8 mouse cellular contexts compared by ENCODE assay signal in genomic region chr2:73657151-73657550, GRCm38 (mm10).
DNase-seq lines count a peak whose midpoint lies in the region; ATAC-seq and TF ChIP-seq lines count a peak whose summit lies in the region.

No protein-coding gene starts in this region.

- no peaks in the 10 kb centered on the region for H3K9me3 ChIP-seq in embryonic facial prominence, embryonic 14.5 days (ENCODE audit: control insufficient read depth, low read length)
- no peaks in the 10 kb centered on the region for H3K9me3 ChIP-seq in forebrain, postnatal 0 days (ENCODE audit: low read length)

- no peak overlapping the region for H3K4me2 ChIP-seq in embryonic facial prominence, embryonic 14.5 days (ENCODE audit: low read depth, low read length)
- H3K4me2 ChIP-seq in forebrain, postnatal 0 days (ENCODE audit: low read depth): no peak overlapping the region

- no peaks in the 10 kb centered on the region for H3K36me3 ChIP-seq in embryonic facial prominence, embryonic 14.5 days (ENCODE audit: control insufficient read depth, insufficient read depth, low read length)
- H3K36me3 ChIP-seq in kidney, adult 2 months (ENCODE audit: control insufficient read depth, insufficient read depth, low read length): no peaks in the 10 kb centered on the region
- no peaks in the 10 kb centered on the region for H3K36me3 ChIP-seq in forebrain, postnatal 0 days (ENCODE audit: insufficient read depth)

- H3K27ac ChIP-seq in embryonic facial prominence, embryonic 14.5 days (replicated peaks; ENCODE audit: low read depth, low read length): no peak overlapping the region
- H3K27ac ChIP-seq in kidney, adult 2 months (ENCODE audit: insufficient read depth, low read depth, low read length): no peak overlapping the region
- no peak overlapping the region for H3K27ac ChIP-seq in forebrain, postnatal 0 days (ENCODE audit: low read depth, low read length)

- H3K4me1 ChIP-seq in embryonic facial prominence, embryonic 14.5 days (ENCODE audit: control insufficient read depth, insufficient read depth, low read length): no peaks in the 10 kb centered on the region
- peaks cover 2% of the 10 kb centered on the region; the same call in 1 of the 2 replicates for H3K4me1 ChIP-seq in kidney, adult 2 months (ENCODE audit: control insufficient read depth, insufficient read depth, low read length)
- no peaks in the 10 kb centered on the region for H3K4me1 ChIP-seq in forebrain, postnatal 0 days (ENCODE audit: insufficient read depth)

- peak; percentile 67 for ATAC-seq in embryonic facial prominence, embryonic 14.5 days (ENCODE audit: low read depth)
- ATAC-seq in forebrain, postnatal 0 days: no peak

- TF ChIP-seq POLR2A in kidney, adult 2 months (IDR thresholded peaks at IDR 0.05; ENCODE audit: low read depth, low read length): no peak

- intact Hi-C loops in gastrocnemius, postnatal 36 days (cut with DNase I): no loop called here

- H3K9ac ChIP-seq in embryonic facial prominence, embryonic 14.5 days (ENCODE audit: low read depth, low read length): no peak overlapping the region
- H3K9ac ChIP-seq in forebrain, postnatal 0 days: no peak overlapping the region

- peak; percentile 10 to 22 for DNase-seq in gastrocnemius, postnatal 36 days
- DNase-seq in gastrocnemius, adult 18-20 months (ENCODE audit: low spot score): no peak
- peak; percentile 75 for DNase-seq in embryonic facial prominence, embryonic 14.5 days (ENCODE audit: low spot score)
- peak; percentile 57 for DNase-seq in kidney, adult 2 months
- DNase-seq in lung, adult 18-20 months: peak; percentile 70 to 78
- peak; percentile 62 to 81 for DNase-seq in right cerebral cortex, postnatal 36 days (ENCODE audit: low spot score in 2 of 2)
- no peak for DNase-seq in spleen, adult 18-20 months
- DNase-seq in forebrain, postnatal 0 days: no peak

- no peak overlapping the region for H3K4me3 ChIP-seq in embryonic facial prominence, embryonic 14.5 days (ENCODE audit: low read depth, low read length)
- H3K4me3 ChIP-seq in kidney, adult 2 months (ENCODE audit: insufficient read depth, low read depth, low read length): no peak overlapping the region
- H3K4me3 ChIP-seq in forebrain, postnatal 0 days (ENCODE audit: low read depth, low read length): no peak overlapping the region

- no peaks in the 10 kb centered on the region for H3K27me3 ChIP-seq in embryonic facial prominence, embryonic 14.5 days (replicated peaks; ENCODE audit: control insufficient read depth, insufficient read depth, low read length)
- H3K27me3 ChIP-seq in kidney, adult 2 months (replicated peaks; ENCODE audit: control insufficient read depth, insufficient read depth, low read length): no peaks in the 10 kb centered on the region
- H3K27me3 ChIP-seq in forebrain, postnatal 0 days (ENCODE audit: insufficient read depth, low read length): no peaks in the 10 kb centered on the region

- no peak for TF ChIP-seq CTCF in kidney, adult 2 months (conservative IDR thresholded peaks at IDR 0.05; ENCODE audit: insufficient read depth, insufficient read length, low read depth, low read length)
- no peak for TF ChIP-seq CTCF in forebrain, postnatal 0 days (IDR thresholded peaks at IDR 0.05; ENCODE audit: low read depth)

- WGBS in embryonic facial prominence, embryonic 14.5 days: 30% methylated on average over 7 of the region's 7 CpGs
- 54% methylated on average over 7 of the region's 7 CpGs for WGBS in kidney, adult 2 months
- WGBS in forebrain, postnatal 0 days: 68% methylated on average over 7 of the region's 7 CpGs

Comparison
In these comparisons a context has a peak if more than half of its experiments do, and no peak if none do; other contexts are left out.
1. DNase-seq: peak in gastrocnemius, postnatal 36 days (2 of 2), embryonic facial prominence, embryonic 14.5 days (single experiment), kidney, adult 2 months (single experiment), lung, adult 18-20 months (2 of 2) and right cerebral cortex, postnatal 36 days (2 of 2); none in gastrocnemius, adult 18-20 months (single experiment), spleen, adult 18-20 months (0 of 2) and forebrain, postnatal 0 days (single experiment).